Mouse (Mus musculus): ENCODE measurements around the gene Csn2. TPM values are rescaled to one million over a fixed set of nuclear protein-coding genes. Genes with fewer than 3 reads are reported as not detected.

Gene Csn2
- not detected in 2 replicates for polyA plus RNA-seq (2015; fragmentation: Nextera tagmentation; extraction: Ambion mirVana)

GRCm38 (mm10) chr5:87699530-87699929 lies at the start of gene Csn2:
Gene Csn2 (minus strand): TSS chr5:87699630.
- H3K4me2 ChIP-seq (ENCODE audit: low read length): no peak within 1 kb of the TSS
- H3K4me1 ChIP-seq (ENCODE audit: control insufficient read depth, insufficient read depth, low read depth, low read length): no peaks in the 10 kb centered on the region
- no peaks in the 10 kb centered on the region for H3K9me3 ChIP-seq (ENCODE audit: control insufficient read depth, low read length)
- no peaks in the 10 kb centered on the region for H3K36me3 ChIP-seq (ENCODE audit: control insufficient read depth, insufficient read depth, low read length)
- H3K27me3 ChIP-seq (replicated peaks; ENCODE audit: control insufficient read depth, insufficient read depth, low read length): no peaks in the 10 kb centered on the region
- ATAC-seq: no peak
- WGBS: 79% methylated on average over 3 of the region's 3 CpGs
- no peak within 1 kb of the TSS for H3K4me3 ChIP-seq (ENCODE audit: low read length)
- no peak within 1 kb of the TSS for H3K27ac ChIP-seq (ENCODE audit: low read depth, low read length)
- no peak within 1 kb of the TSS for H3K9ac ChIP-seq (ENCODE audit: low read depth, low read length)

DNA sequence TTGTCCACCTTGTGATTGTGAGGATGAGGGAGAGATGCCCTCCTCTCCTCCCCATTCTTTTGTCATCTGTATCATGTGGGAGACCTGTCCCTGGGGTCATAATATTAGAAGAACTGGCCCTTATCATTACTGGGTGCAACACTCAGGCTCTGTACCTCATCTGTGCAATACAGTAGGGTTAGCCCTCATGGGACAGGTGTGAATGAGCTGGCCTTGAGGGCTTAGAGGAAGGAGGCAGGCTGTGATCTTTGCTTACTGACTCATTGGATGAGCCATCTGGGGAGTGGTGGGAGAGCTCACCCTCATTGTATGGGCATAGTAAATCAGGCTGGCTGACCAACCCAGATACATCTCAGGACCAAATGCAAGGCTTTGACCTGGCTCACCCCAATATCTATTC lies 35.4 kb upstream of the Csn2 start:
- Histone ChIP-seq H3K9ac (ENCODE audit: low read depth, low read length) (no peak overlapping the region), H3K4me3 (ENCODE audit: low read length) (no peak overlapping the region), H3K4me2 (ENCODE audit: low read length) (no peak overlapping the region), H3K9me3 (ENCODE audit: control insufficient read depth, low read length) (no peaks in the 10 kb centered on the region), H3K4me1 (ENCODE audit: control insufficient read depth, insufficient read depth, low read depth, low read length) (no peaks in the 10 kb centered on the region), H3K27me3 (replicated peaks; ENCODE audit: control insufficient read depth, insufficient read depth, low read length) (no peaks in the 10 kb centered on the region), H3K36me3 (ENCODE audit: control insufficient read depth, insufficient read depth, low read length) (no peaks in the 10 kb centered on the region), H3K27ac (ENCODE audit: low read depth, low read length) (no peak overlapping the region)
- ATAC-seq: no peak

- ATAC-seq: no peak
- no peak overlapping the region for H3K4me2 ChIP-seq (ENCODE audit: low read length)
- no peaks in the 10 kb centered on the region for H3K27me3 ChIP-seq (replicated peaks; ENCODE audit: control insufficient read depth, insufficient read depth, low read length)
- no peak overlapping the region for H3K9ac ChIP-seq (ENCODE audit: low read depth, low read length)
- WGBS: 78% methylated on average over 1 of the region's 1 CpGs
- H3K27ac ChIP-seq (ENCODE audit: low read depth, low read length): no peak overlapping the region
- no peaks in the 10 kb centered on the region for H3K4me1 ChIP-seq (ENCODE audit: control insufficient read depth, insufficient read depth, low read depth, low read length)
- H3K36me3 ChIP-seq (ENCODE audit: control insufficient read depth, insufficient read depth, low read length): no peaks in the 10 kb centered on the region
- H3K9me3 ChIP-seq (ENCODE audit: control insufficient read depth, low read length): no peaks in the 10 kb centered on the region
- no peak overlapping the region for H3K4me3 ChIP-seq (ENCODE audit: low read length)
Measured at GRCm38 (mm10) chr5:87705891-87706290, 6.5 kb upstream of the Csn2 start.

GRCm38 (mm10) chr5:87665908-87666307 lies 33.5 kb downstream of the Csn2 start, which contains the start of gene Csn1s1:
Gene Csn1s1 (plus strand): TSS chr5:87666208.
- H3K36me3 ChIP-seq (ENCODE audit: control insufficient read depth, insufficient read depth, low read length): no peaks in the 10 kb centered on the region
- no peak for ATAC-seq
- H3K4me2 ChIP-seq (ENCODE audit: low read length): no peak within 1 kb of the TSS
- H3K9me3 ChIP-seq (ENCODE audit: control insufficient read depth, low read length): no peaks in the 10 kb centered on the region
- no peaks in the 10 kb centered on the region for H3K27me3 ChIP-seq (replicated peaks; ENCODE audit: control insufficient read depth, insufficient read depth, low read length)
- no peaks in the 10 kb centered on the region for H3K4me1 ChIP-seq (ENCODE audit: control insufficient read depth, insufficient read depth, low read depth, low read length)
- no peak within 1 kb of the TSS for H3K4me3 ChIP-seq (ENCODE audit: low read length)
- H3K27ac ChIP-seq (ENCODE audit: low read depth, low read length): no peak within 1 kb of the TSS
- H3K9ac ChIP-seq (ENCODE audit: low read depth, low read length): no peak within 1 kb of the TSS

- Histone ChIP-seq H3K9ac (ENCODE audit: low read depth, low read length) (no peak overlapping the region), H3K4me2 (ENCODE audit: low read length) (no peak overlapping the region), H3K27me3 (replicated peaks; ENCODE audit: control insufficient read depth, insufficient read depth, low read length) (no peaks in the 10 kb centered on the region), H3K4me3 (ENCODE audit: low read length) (no peak overlapping the region), H3K27ac (ENCODE audit: low read depth, low read length) (no peak overlapping the region), H3K4me1 (ENCODE audit: control insufficient read depth, insufficient read depth, low read depth, low read length) (no peaks in the 10 kb centered on the region), H3K9me3 (ENCODE audit: control insufficient read depth, low read length) (no peaks in the 10 kb centered on the region), H3K36me3 (ENCODE audit: control insufficient read depth, insufficient read depth, low read length) (no peaks in the 10 kb centered on the region)
- no peak for ATAC-seq
Measured at GRCm38 (mm10) chr5:87642787-87643186, 56.6 kb downstream of the Csn2 start.

Other genes with a start within 250 kb of the Csn2 start
- gene Ugt2a2, start 217.4 kb downstream of the Csn2 start, polyA plus RNA-seq (2015; fragmentation: Nextera tagmentation; extraction: Ambion mirVana): 0.16 TPM in 1 of 2 replicates, not detected in the other
- gene Gm43638, start 212.8 kb downstream of the Csn2 start, polyA plus RNA-seq (2015; fragmentation: Nextera tagmentation; extraction: Ambion mirVana): not detected in 2 replicates
- gene Ugt2a1, start 208.8 kb downstream of the Csn2 start, polyA plus RNA-seq (2015; fragmentation: Nextera tagmentation; extraction: Ambion mirVana): not detected in 2 replicates
- gene Sult1b1, start 161.4 kb downstream of the Csn2 start, polyA plus RNA-seq (2015; fragmentation: Nextera tagmentation; extraction: Ambion mirVana): not detected in 2 replicates
- gene Sult1d1, start 130.6 kb downstream of the Csn2 start, polyA plus RNA-seq (2015; fragmentation: Nextera tagmentation; extraction: Ambion mirVana): not detected in 2 replicates
- not detected in 2 replicates for gene Sult1e1, start 108.0 kb downstream of the Csn2 start, polyA plus RNA-seq (2015; fragmentation: Nextera tagmentation; extraction: Ambion mirVana)
- not detected in 2 replicates for gene Csn1s1, start 33.4 kb downstream of the Csn2 start, polyA plus RNA-seq (2015; fragmentation: Nextera tagmentation; extraction: Ambion mirVana)
- gene Csn1s2a, start 74.9 kb upstream of the Csn2 start, polyA plus RNA-seq (2015; fragmentation: Nextera tagmentation; extraction: Ambion mirVana): not detected in 2 replicates
- not detected in 2 replicates for gene Csn1s2b, start 108.5 kb upstream of the Csn2 start, polyA plus RNA-seq (2015; fragmentation: Nextera tagmentation; extraction: Ambion mirVana)
- not detected in 2 replicates for gene Prr27, start 126.1 kb upstream of the Csn2 start, polyA plus RNA-seq (2015; fragmentation: Nextera tagmentation; extraction: Ambion mirVana)
- not detected in 2 replicates for gene Odam, start 185.4 kb upstream of the Csn2 start, polyA plus RNA-seq (2015; fragmentation: Nextera tagmentation; extraction: Ambion mirVana)
- gene Csn3, start 225.9 kb upstream of the Csn2 start, polyA plus RNA-seq (2015; fragmentation: Nextera tagmentation; extraction: Ambion mirVana): not detected in 2 replicates

All from hindbrain, embryonic 16.5 days (tissue).